In the genomic region with DNA sequence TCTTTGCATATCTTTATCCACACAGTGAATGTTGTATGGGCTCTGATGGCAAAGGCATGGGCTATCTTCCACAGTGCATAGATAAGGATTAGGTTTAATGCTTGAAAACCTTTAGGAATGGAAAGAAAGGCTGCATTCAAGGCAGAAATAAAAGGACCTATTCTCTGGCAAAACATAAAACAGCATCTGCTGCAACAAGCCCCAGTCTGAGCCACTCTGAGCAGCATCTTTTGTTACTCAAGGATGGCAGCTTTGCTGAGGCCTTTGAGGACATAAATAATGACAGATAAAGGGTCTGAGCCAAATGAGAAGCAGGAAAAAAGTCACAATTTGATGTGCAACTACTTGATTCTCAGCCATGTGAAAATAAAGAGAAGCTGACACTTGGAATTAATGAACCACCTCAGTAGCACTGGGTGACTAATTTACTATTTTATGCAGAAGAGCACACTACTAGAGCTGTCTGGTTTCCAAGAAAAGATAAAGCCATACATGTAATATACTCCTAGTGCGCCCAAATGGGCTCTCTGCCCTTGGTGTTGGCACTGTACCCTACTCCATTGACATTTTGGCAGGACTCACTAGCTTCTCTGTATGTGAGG, we compare ENCODE assay signal across 8 mouse cellular contexts.
DNase-seq lines count a peak whose midpoint lies in the region; ATAC-seq lines count a peak whose summit lies in the region.

No protein-coding gene starts in this region.

- intact Hi-C loops in heart, postnatal 10 days (cut with DNase I), result no loop called here

- peak; percentile 22 to 44 for DNase-seq in heart, postnatal 10 days
- DNase-seq in cerebellum, postnatal 36 days, result peak; percentile 57 to 63
- no peak for DNase-seq in urinary bladder, adult 18-20 months (ENCODE audit: low spot score in 2 of 2)
- DNase-seq in T-cell, adult 2 months (ENCODE audit: low spot score), result no peak
- no peak for DNase-seq in ovary, postnatal 10 days (ENCODE audit: low spot score)

- H3K4me1 ChIP-seq in heart, embryonic 12.5 days (replicated peaks), result no peaks in the 10 kb centered on the region
- no peaks in the 10 kb centered on the region for H3K4me1 ChIP-seq in hindbrain, embryonic 13.5 days (replicated peaks)
- H3K4me1 ChIP-seq in midbrain, embryonic 15.5 days, result peaks cover 6% of the 10 kb centered on the region; the same call in 1 of the 2 replicates

- no peaks in the 10 kb centered on the region for H3K36me3 ChIP-seq in heart, embryonic 12.5 days
- no peaks in the 10 kb centered on the region for H3K36me3 ChIP-seq in hindbrain, embryonic 13.5 days
- H3K36me3 ChIP-seq in midbrain, embryonic 15.5 days (replicated peaks), result no peaks in the 10 kb centered on the region

- WGBS in heart, embryonic 12.5 days, result 64% methylated on average over 1 of the region's 1 CpGs
- 32% methylated on average over 1 of the region's 1 CpGs for WGBS in hindbrain, embryonic 13.5 days
- WGBS in midbrain, embryonic 15.5 days, result 27% methylated on average over 1 of the region's 1 CpGs

- no peak overlapping the region for H3K27ac ChIP-seq in heart, embryonic 12.5 days (ENCODE audit: poor library complexity, severe bottlenecking)
- H3K27ac ChIP-seq in hindbrain, embryonic 13.5 days, result peak overlapping the region; percentile 10; the same call in 1 of the 2 replicates
- H3K27ac ChIP-seq in midbrain, embryonic 15.5 days, result peak overlapping the region; percentile 53

- no peaks in the 10 kb centered on the region for H3K27me3 ChIP-seq in heart, embryonic 12.5 days (replicated peaks)
- H3K27me3 ChIP-seq in hindbrain, embryonic 13.5 days, result no peaks in the 10 kb centered on the region
- H3K27me3 ChIP-seq in midbrain, embryonic 15.5 days (replicated peaks), result no peaks in the 10 kb centered on the region

- H3K4me2 ChIP-seq in heart, embryonic 12.5 days, result no peak overlapping the region
- no peak overlapping the region for H3K4me2 ChIP-seq in hindbrain, embryonic 13.5 days
- H3K4me2 ChIP-seq in midbrain, embryonic 15.5 days, result no peak overlapping the region

- H3K4me3 ChIP-seq in heart, embryonic 12.5 days, result no peak overlapping the region
- H3K4me3 ChIP-seq in hindbrain, embryonic 13.5 days, result no peak overlapping the region
- H3K4me3 ChIP-seq in midbrain, embryonic 15.5 days, result no peak overlapping the region

- no peaks in the 10 kb centered on the region for H3K9me3 ChIP-seq in heart, embryonic 12.5 days (replicated peaks)
- H3K9me3 ChIP-seq in hindbrain, embryonic 13.5 days, result no peaks in the 10 kb centered on the region
- H3K9me3 ChIP-seq in midbrain, embryonic 15.5 days, result no peaks in the 10 kb centered on the region

- H3K9ac ChIP-seq in heart, embryonic 12.5 days, result no peak overlapping the region
- no peak overlapping the region for H3K9ac ChIP-seq in hindbrain, embryonic 13.5 days
- no peak overlapping the region for H3K9ac ChIP-seq in midbrain, embryonic 15.5 days

- no peak for ATAC-seq in heart, embryonic 12.5 days (ENCODE audit: insufficient number of reproducible peaks, low FRiP score)
- ATAC-seq in hindbrain, embryonic 13.5 days (ENCODE audit: low FRiP score), result peak; percentile 95
- ATAC-seq in midbrain, embryonic 15.5 days (replicated peaks), result peak; percentile 96

Comparison
In these comparisons a context has a peak if more than half of its experiments do, and no peak if none do; other contexts are left out.
1. DNase-seq: peak in heart, postnatal 10 days (2 of 2) and cerebellum, postnatal 36 days (2 of 2); none in urinary bladder, adult 18-20 months (0 of 2), T-cell, adult 2 months (single experiment) and ovary, postnatal 10 days (single experiment).